Mouse (Mus musculus): ENCODE data around the gene Krt33b.

DNA sequence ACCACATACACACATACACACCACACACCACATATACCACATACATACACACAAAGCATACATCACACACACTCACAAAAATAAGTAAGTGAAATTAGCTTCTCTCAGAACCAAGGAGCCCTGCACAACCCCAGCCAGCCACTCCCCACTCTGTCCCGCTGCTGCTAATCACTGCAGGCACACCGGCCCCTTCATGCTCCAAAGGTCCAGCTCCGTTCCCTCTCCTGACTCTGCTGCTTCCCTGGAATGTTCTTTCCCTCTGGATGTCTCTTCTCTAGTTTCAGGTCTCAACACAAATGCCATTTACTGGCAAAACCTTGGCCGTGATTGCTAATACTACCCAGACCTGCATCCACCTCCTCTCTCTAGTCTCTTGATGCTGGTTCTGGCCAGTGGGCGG is 19.0 kb downstream of the Krt33b start:
- TF ChIP-seq TAL1 (IDR thresholded peaks at IDR 0.05; ENCODE audit: low read length) = no peak
- no peak for TF ChIP-seq GATA1 (IDR thresholded peaks at IDR 0.05; ENCODE audit: low read length)
